Mouse (Mus musculus) cerebellum, adult 8-10 months (tissue): Measurements from ENCODE around the gene Rbmx2.

Experiments used
- DNase-seq: peaks from one replicate; pipeline ENCODE4 v3.0.0; 2022

Gene Rbmx2

GRCm38 (mm10) chrX:48694864-48695371, at the start of gene Rbmx2:
Gene Rbmx2 (plus strand): TSS chrX:48695004.
- DNase-seq: peak; percentile 87

GRCm38 (mm10) chrX:48666807-48667206, 28.0 kb upstream of the Rbmx2 start:
- DNase-seq: no peak

- no peak for DNase-seq
Observed at GRCm38 (mm10) chrX:48669588-48669987, 25.2 kb upstream of the Rbmx2 start.

- no peak for DNase-seq
Observed at GRCm38 (mm10) chrX:48671714-48672113, 23.1 kb upstream of the Rbmx2 start.

GRCm38 (mm10) chrX:48674171-48674570, 20.6 kb upstream of the Rbmx2 start, which contains the start of gene Gpr119:
Gene Gpr119 (minus strand): TSS chrX:48674478.
- no peak for DNase-seq

GRCm38 (mm10) chrX:48683451-48683850, 11.4 kb upstream of the Rbmx2 start:
- DNase-seq: peak; percentile 23

GRCm38 (mm10) chrX:48683857-48684256, 10.9 kb upstream of the Rbmx2 start:
- no peak for DNase-seq

GRCm38 (mm10) chrX:48694460-48694859, 344 bp upstream of the Rbmx2 start:
- no peak for DNase-seq

- no peak for DNase-seq
Observed at GRCm38 (mm10) chrX:48709701-48710100, 14.9 kb downstream of the Rbmx2 start.

- DNase-seq: no peak
Observed at GRCm38 (mm10) chrX:48712846-48713245, 18.0 kb downstream of the Rbmx2 start.

- no peak for DNase-seq
Observed at GRCm38 (mm10) chrX:48754710-48755283, 60.0 kb downstream of the Rbmx2 start.
